Mouse (Mus musculus) heart, adult 2 months (tissue): Measurements from ENCODE around the gene Fam98b. TPM values are rescaled to one million over a fixed set of nuclear protein-coding genes. Genes with fewer than 3 reads are reported as not detected.

Experiments
- DNase-seq, 2 experiments: peaks; one replicate each; pipeline ENCODE4 v3.0.0; 2021
- H3K27ac ChIP-seq: fragments of 200-600 bp; 2 replicates; pipeline ENCODE4 v1.8.1; 2022
- H3K27me3 ChIP-seq: fragments of 200-500 bp; 2 replicates; pipeline ENCODE4 v1.6.1; 2012; ENCODE audit warnings: mild to moderate bottlenecking, low read length, inconsistent platforms, mixed read lengths; ENCODE audit not compliant: control insufficient read depth, insufficient read depth
- H3K36me3 ChIP-seq: fragments of 200-500 bp; 2 replicates; pipeline ENCODE4 v1.6.1; 2012; ENCODE audit warnings: low read length, inconsistent platforms; ENCODE audit not compliant: control insufficient read depth, insufficient read depth
- H3K4me1 ChIP-seq: fragments of 200-500 bp; 2 replicates; pipeline ENCODE4 v1.6.1; 2011; ENCODE audit warnings: low read length; ENCODE audit not compliant: control insufficient read depth, insufficient read depth
- H3K4me3 ChIP-seq: fragments of 200-600 bp; 2 replicates; pipeline ENCODE4 v1.8.1; 2022
- H3K79me2 ChIP-seq: fragments of 200-500 bp; replicated peaks from 2 replicates; pipeline ENCODE4 v1.6.1; 2012; ENCODE audit warnings: mild to moderate bottlenecking, inconsistent platforms, low read length, moderate library complexity, mixed read lengths; ENCODE audit not compliant: control insufficient read depth, insufficient read depth
- H3K9ac ChIP-seq: fragments of 200-500 bp; 2 replicates; pipeline ENCODE4 v1.6.1; 2012; ENCODE audit warnings: low read depth, mild to moderate bottlenecking, control low read depth, inconsistent platforms, low read length, mixed read lengths
- CTCF ChIP-seq: fragments of 200-600 bp; IDR thresholded peaks from 2 replicates; pipeline ENCODE4 v1.8.1; 2022; ENCODE audit warnings: antibody characterized with exemption, mild to moderate bottlenecking, moderate library complexity
- EP300 ChIP-seq: fragments of 200-500 bp; IDR thresholded peaks from 2 replicates; pipeline ENCODE4 v1.6.1; 2011; ENCODE audit warnings: low read depth, low read length, control low read depth; ENCODE audit not compliant: insufficient read depth
- POLR2A ChIP-seq: fragments of 200-500 bp; IDR thresholded peaks from 2 replicates; pipeline ENCODE4 v1.6.1; 2011; ENCODE audit warnings: mild to moderate bottlenecking, low read depth, low read length, control low read depth; ENCODE audit not compliant: insufficient read depth
- WGBS: fragments of 180-500 bp; shearing (Covaris S2); methylation state at CpG from one replicate; pipeline ENCODE4 v1.1.7; 2018; 5-methylcytosine and 5-hydroxymethylcytosine counted together
- intact Hi-C: fragments of 180-260 bp; cut with DNase I; formaldehyde crosslinking; loops from one replicate; pipeline ENCODE4 v1.15.1; 2025
- polyA plus RNA-seq: library from polyadenylated mRNA; depleted of rRNA; stranded (reverse); fragments of >200 nt; gene quantifications from 2 replicates; pipeline ENCODE4 v1.2.3, GENCODE M21; 2012
- total RNA-seq, 2 experiments: library from RNA; stranded (reverse); gene quantifications; 2 replicates each; pipeline ENCODE4 v1.2.3; 2021

Gene Fam98b
- total and polyA plus RNA-seq, 3 experiments = 7.5 to 22.2 (median 21.5) TPM

DNA sequence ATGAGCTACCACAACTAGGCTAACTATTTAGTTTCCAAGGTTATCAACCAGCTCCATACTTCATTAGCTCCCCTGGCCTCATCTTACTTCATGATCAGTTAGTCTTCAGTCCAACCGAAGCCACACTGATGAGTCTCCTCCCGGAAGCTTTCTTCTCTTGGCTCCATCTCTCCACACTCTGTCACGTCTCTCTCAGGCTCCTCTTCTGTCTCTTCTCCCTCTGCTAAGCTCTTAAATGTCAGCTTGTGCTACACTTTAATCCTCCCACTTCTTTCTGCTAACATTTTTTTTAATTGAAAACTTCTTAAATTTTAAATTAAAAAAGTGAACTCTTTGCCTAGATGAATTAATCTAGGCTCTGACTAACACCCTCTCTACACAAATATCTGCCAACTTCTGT, 58.4 kb downstream of the Fam98b start:
- Histone ChIP-seq H3K27me3 (no peaks in the 10 kb centered on the region), H3K4me3 (no peak overlapping the region), H3K4me1 (no peaks in the 10 kb centered on the region), H3K9ac (no peak overlapping the region), H3K79me2 (no peaks in the 10 kb centered on the region), H3K36me3 (no peaks in the 10 kb centered on the region), H3K27ac (no peak overlapping the region)
- intact Hi-C loops = no loop called here
- DNase-seq = no peak
- TF ChIP-seq CTCF (no peak), POLR2A (no peak), EP300 (no peak)
- 81% methylated on average over 3 of the region's 3 CpGs for WGBS

DNA sequence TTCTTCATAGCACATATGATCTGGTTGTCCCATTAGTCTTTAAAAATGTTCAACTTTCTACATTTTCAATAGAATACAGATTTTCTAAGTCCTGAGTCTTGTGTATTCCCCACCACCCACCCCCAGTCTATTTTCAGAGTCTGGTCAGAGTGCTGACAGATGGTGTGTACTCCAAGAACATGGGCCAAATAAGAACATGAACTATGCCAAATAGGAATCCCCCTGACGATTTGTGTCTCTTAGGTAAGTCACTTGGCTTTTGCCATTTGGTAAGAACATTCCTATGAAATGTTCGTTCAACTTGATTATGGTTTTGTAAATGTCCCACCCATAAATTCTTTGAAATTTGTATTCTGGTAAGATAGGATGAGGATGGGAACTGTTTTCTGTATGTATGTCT, 59.5 kb downstream of the Fam98b start:
- H3K36me3 ChIP-seq = no peaks in the 10 kb centered on the region
- TF ChIP-seq CTCF (no peak), EP300 (no peak), POLR2A (no peak)
- H3K27ac ChIP-seq = no peak overlapping the region
- intact Hi-C loops = no loop called here
- no peak overlapping the region for H3K9ac ChIP-seq
- no peaks in the 10 kb centered on the region for H3K4me1 ChIP-seq
- no peaks in the 10 kb centered on the region for H3K79me2 ChIP-seq
- no peak for DNase-seq
- no peaks in the 10 kb centered on the region for H3K27me3 ChIP-seq
- H3K4me3 ChIP-seq = no peak overlapping the region
- WGBS = 58% methylated on average over 2 of the region's 2 CpGs

DNA sequence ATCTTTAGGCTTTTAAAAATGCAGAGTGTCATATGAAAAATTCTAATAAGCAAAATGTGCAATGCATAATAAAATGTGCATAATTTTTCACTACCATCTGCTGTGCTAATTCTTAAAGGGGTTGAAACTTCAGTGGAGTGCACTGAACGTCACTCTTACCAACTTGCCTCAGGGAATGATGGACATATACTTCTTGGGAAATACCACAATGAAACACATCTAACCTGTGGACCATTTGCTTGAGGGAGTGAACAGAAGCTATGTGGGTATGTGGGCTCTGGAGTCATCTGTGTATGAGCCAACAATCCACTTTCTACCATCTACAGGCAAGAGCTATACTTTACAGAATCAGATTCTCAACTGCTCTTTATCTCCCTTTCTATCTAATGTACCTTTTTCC, 61.8 kb downstream of the Fam98b start:
- H3K79me2 ChIP-seq = no peaks in the 10 kb centered on the region
- WGBS = 70% methylated on average over 1 of the region's 1 CpGs
- DNase-seq = no peak
- TF ChIP-seq CTCF (no peak), POLR2A (no peak), EP300 (no peak)
- intact Hi-C loops = no loop called here
- no peaks in the 10 kb centered on the region for H3K27me3 ChIP-seq
- H3K4me1 ChIP-seq = no peaks in the 10 kb centered on the region
- H3K4me3 ChIP-seq = no peak overlapping the region
- no peak overlapping the region for H3K27ac ChIP-seq
- no peak overlapping the region for H3K9ac ChIP-seq
- no peaks in the 10 kb centered on the region for H3K36me3 ChIP-seq

DNA sequence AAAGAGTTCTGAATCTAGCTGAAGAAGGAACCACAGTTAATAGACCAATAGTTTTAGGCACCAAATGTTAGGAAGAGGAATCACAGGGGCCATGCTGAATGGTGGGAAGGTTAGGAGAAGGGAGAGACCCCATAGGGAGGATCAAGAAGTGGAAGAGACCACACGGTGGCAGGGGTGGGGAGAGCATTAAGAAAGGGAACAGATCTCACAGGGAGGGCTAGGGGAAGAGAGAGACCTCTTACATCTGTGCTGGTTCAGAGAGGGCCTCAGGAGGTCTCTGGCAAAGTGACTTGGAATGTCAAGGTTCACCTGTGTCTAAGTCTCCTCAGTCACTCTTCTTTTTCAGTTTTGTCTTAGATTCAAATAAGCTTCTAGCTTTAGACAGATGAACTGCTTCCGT, 62.5 kb downstream of the Fam98b start:
- Histone ChIP-seq H3K4me3 (no peak overlapping the region), H3K9ac (no peak overlapping the region), H3K79me2 (no peaks in the 10 kb centered on the region), H3K4me1 (no peaks in the 10 kb centered on the region), H3K36me3 (no peaks in the 10 kb centered on the region), H3K27me3 (no peaks in the 10 kb centered on the region), H3K27ac (no peak overlapping the region)
- TF ChIP-seq EP300 (no peak), POLR2A (no peak), CTCF (no peak)
- DNase-seq = no peak
- 40% methylated on average over 2 of the region's 2 CpGs for WGBS
- intact Hi-C loops = no loop called here

DNA sequence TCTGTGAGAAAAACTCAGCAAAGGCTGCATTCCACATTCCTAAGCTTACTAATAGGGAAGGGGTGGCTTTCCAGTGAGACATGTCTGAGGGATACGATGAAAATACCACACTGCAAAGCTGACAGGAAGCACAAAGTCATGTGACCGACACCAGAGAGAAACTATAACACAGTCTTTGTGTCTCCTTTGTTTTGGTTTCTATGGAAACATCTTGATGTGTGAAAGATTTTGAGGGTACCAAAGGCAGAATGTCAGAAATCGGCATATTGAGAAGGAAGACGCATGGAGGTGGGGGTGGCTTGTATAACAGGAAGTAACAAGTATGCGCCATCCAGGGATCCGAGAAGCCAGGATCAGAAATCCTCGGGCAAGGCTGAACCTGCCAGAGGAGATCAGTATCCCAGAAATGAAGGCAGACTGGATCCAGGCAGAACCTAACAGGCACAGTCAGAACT, 62.9 kb downstream of the Fam98b start:
- TF ChIP-seq POLR2A (no peak), EP300 (no peak), CTCF (no peak)
- WGBS = 53% methylated on average over 7 of the region's 7 CpGs

DNA sequence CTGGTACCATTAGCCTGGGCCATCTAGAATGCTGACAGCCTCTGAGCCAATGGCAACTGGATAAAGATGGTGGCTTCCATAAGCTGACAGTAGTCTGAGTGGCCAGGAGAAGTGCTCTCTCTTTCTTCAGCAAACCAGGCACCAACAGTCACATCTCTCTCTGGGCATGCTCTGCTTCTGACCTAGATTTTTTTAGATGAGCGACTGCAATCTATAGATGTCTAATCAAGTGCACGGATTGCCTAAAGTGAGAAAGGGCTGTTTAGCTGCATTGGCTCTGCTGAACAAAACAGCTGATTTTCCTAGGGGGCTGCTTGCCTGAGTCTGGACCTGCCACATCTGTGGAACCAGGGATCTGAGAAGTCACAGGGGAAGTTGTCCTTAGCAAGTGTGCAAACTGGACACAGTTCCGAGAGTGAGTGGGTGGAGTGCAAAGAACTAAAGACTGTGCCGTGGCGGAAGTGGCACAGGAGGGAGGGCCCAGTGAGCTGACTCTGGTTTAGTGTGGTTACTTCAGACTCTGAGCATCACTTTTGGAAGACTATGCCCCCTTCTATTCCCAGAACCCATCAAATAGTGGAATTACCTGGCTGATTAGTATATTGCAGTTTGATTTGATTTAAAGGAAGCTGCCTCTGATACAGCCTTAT, 64.2 kb downstream of the Fam98b start:
- intact Hi-C loops = no loop called here
- 80% methylated on average over 5 of the region's 5 CpGs for WGBS
- H3K36me3 ChIP-seq = no peaks in the 10 kb centered on the region
- no peak for DNase-seq
- no peak for TF ChIP-seq EP300
- no peak for TF ChIP-seq CTCF
- TF ChIP-seq POLR2A = no peak
- H3K4me3 ChIP-seq = no peak overlapping the region
- no peak overlapping the region for H3K9ac ChIP-seq
- no peaks in the 10 kb centered on the region for H3K79me2 ChIP-seq
- no peaks in the 10 kb centered on the region for H3K27me3 ChIP-seq
- no peak overlapping the region for H3K27ac ChIP-seq
- no peaks in the 10 kb centered on the region for H3K4me1 ChIP-seq

More for the DNA sequence above, 62.9 kb downstream of the Fam98b start:
- Histone ChIP-seq H3K4me3 (no peak overlapping the region), H3K9ac (no peak overlapping the region), H3K36me3 (no peaks in the 10 kb centered on the region), H3K4me1 (no peaks in the 10 kb centered on the region), H3K79me2 (no peaks in the 10 kb centered on the region), H3K27me3 (no peaks in the 10 kb centered on the region), H3K27ac (no peak overlapping the region)
- intact Hi-C loops = no loop called here
- no peak for DNase-seq
